Mouse (Mus musculus): ENCODE measurements around the gene Appbp2. TPM values are rescaled to one million over a fixed set of nuclear protein-coding genes. Genes with fewer than 3 reads are reported as not detected.

The Appbp2 gene
- 4.3 and 5.4 TPM in 2 replicates for polyA plus RNA-seq (2012)

DNA sequence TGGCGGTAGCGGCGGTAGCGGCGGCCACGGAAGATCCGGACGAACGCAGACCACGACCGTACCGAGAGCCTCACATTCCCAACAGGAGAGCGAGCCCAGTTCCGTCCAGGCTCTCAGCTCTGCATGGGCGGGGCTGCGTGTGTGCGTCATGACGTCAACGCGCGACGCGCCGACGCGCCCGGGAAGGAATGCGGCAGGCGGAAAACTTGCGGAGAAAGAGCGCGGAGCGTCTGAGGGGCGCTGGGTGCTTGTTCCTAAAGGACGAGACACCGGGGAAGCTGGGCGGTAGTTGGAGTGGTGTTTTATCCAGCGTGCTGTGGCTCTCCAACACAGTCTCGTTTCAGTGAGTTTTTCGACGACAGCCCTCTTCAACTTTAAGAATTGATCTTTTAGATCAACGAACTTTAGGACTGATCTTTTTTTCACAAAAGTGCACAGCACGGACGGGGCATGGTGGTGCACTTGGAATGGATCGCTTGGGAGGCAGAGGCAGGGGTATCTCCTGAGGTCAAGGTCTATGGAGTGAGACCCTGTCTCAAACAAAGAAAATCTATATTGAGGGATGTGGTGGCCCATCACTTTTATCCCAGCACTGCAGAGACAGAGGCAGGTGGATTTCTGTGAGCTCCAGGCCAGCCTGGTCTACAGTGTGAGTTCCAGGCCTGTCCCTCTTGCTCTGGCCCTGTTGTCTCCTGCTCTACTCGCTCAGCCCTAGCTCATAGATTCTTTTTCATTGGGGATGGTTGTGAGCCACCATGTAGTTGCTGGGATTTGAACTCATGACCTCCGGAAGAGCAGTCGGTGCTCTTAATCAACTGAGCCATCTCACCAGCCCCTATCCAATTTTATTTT is at the start of gene Appbp2:
Appbp2 (minus strand) TSS at position 141 of the 852 bp plus-strand sequence.

DNA sequence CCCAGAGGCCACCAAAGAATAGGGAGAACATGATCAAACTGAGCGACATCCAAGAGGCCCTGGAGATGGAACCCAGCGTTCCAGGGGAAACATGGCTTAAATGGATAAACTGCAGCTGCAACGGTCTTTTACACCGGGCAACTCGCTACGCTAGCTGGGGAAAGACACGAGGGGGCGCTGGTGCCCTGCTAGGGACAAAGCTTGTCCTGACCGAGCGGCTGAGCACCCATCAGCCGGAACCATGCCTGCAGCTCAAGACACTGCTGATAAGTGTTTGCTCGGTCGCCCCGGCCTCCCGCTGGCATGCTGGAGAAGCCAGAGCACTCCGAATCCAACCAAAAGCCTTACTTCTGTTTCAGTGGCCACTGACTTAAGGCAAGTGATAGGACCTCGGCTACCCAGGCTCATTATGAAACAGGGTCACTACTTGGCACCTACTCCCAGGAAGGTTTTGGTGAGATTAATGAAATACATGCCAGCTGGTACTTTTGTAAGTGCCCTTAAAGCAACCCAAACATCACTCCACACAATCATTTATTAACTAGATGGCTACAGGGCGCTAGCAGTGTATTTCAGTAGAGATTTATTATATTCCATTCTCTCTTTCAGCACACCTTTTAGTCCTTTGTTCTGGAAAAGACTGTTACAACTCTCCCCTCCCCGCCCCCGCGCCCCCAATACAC is 64.7 kb downstream of the Appbp2 start, which contains the start of gene 1700125H20Rik:
1700125H20Rik (plus strand) TSS at position 347 of the 683 bp plus-strand sequence.

DNA sequence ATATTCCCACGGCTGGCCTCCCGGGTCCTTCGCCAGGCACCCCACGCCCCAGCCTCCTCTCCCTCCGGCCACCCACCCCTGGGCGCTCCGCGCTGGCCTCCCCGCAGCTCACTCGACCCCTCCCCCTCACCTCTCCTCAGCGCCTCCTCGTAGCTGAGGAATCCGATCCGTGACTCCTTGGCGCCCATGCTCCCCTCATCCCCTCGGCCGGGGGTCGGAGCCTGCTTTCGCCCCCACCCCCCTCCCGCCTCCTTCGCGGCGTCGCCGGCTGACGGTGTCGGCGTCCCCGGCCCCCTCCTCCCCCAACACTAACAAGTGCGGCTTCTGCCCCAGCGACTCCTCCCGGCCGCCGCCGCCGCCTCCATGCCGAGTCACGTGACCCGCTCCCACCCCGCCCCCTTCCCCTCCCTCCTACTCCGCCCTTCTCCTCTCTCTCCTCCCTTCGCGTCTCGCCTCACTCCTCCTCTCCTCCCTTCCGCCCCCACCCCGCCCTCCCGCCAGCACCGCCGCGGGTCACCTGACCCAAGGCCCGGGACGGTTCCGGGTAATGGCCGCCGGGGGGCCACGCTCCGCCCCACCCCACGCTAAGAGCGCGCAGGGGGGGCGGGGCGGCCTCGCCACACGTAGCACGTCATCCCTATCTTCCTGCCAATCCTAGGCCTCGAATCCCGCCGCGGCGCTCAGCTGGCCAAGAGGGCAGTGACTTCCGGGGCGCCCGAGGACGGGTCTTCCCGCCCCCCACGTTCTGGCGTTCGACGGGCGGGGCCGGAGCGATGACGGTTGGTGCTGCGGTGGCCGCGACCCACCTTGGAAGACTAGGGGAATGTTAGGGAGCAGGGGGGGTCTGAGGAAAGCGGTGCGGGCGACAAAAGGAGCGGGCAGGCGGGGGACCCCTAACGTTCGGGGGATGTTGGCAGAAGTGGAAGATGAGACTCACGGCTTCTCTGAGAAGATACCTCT is 95.1 kb downstream of the Appbp2 start, which contains the start of gene Usp32:
Usp32 (minus strand) TSS at position 581 of the 960 bp plus-strand sequence.

Other genes starting within 250 kb of the Appbp2 start
- gene Usp32, start 95.0 kb downstream of the Appbp2 start, polyA plus RNA-seq (2012): 7.2 and 10.3 TPM in 2 replicates
- gene 1700125H20Rik, start 64.7 kb downstream of the Appbp2 start, polyA plus RNA-seq (2012): not detected in 2 replicates
- gene Ppm1d, start 76.1 kb upstream of the Appbp2 start, polyA plus RNA-seq (2012): 10.8 and 12.5 TPM in 2 replicates
- 90.7 and 91.3 TPM in 2 replicates for gene Bcas3, start 118.0 kb upstream of the Appbp2 start, polyA plus RNA-seq (2012)

All from megakaryocyte-erythroid progenitor cell, adult 5 weeks (primary cell).